Mouse (Mus musculus): ENCODE data around the gene Sh3pxd2a. TPM values are rescaled to one million over a fixed set of nuclear protein-coding genes. Genes with fewer than 3 reads are reported as not detected.

Sh3pxd2a gene
- polyA plus RNA-seq, 1 experiment from 2014 or later: 5.0 TPM

- peaks cover 26% of the 10 kb centered on the region for H3K4me1 ChIP-seq (ENCODE audit: insufficient read depth, low read length)
- no peak for ATAC-seq (ENCODE audit: low FRiP score, low TSS enrichment)
- H3K36me3 ChIP-seq (ENCODE audit: insufficient read depth, low read length): no peaks in the 10 kb centered on the region
- H3K27ac ChIP-seq (ENCODE audit: low read length): no peak overlapping the region
- H3K9me3 ChIP-seq (ENCODE audit: low read length): no peaks in the 10 kb centered on the region
- H3K27me3 ChIP-seq (ENCODE audit: insufficient read depth, low read length): no peaks in the 10 kb centered on the region
- 69% methylated on average over 8 of the region's 8 CpGs for WGBS
- no peak overlapping the region for H3K9ac ChIP-seq (replicated peaks; ENCODE audit: low read length)
- H3K4me2 ChIP-seq (replicated peaks; ENCODE audit: low read depth, low read length): no peak overlapping the region
- H3K4me3 ChIP-seq (ENCODE audit: low read length): no peak overlapping the region
These were observed 45.0 kb downstream of the Sh3pxd2a start for GRCm38 (mm10) chr19:47419208-47419607.

- Histone ChIP-seq H3K4me1 (ENCODE audit: insufficient read depth, low read length) (peaks cover 28% of the 10 kb centered on the region), H3K27ac (ENCODE audit: low read length) (no peak overlapping the region), H3K9ac (replicated peaks; ENCODE audit: low read length) (no peak overlapping the region), H3K4me2 (replicated peaks; ENCODE audit: low read depth, low read length) (no peak overlapping the region), H3K36me3 (ENCODE audit: insufficient read depth, low read length) (no peaks in the 10 kb centered on the region), H3K4me3 (ENCODE audit: low read length) (no peak overlapping the region), H3K27me3 (ENCODE audit: insufficient read depth, low read length) (no peaks in the 10 kb centered on the region), H3K9me3 (ENCODE audit: low read length) (no peaks in the 10 kb centered on the region)
- no peak for ATAC-seq (ENCODE audit: low FRiP score, low TSS enrichment)
- 85% methylated on average over 12 of the region's 12 CpGs for WGBS
These were observed 48.0 kb downstream of the Sh3pxd2a start for GRCm38 (mm10) chr19:47416161-47416560.

- Histone ChIP-seq H3K27ac (ENCODE audit: low read length) (peak overlapping the region; percentile 27; the same call in 1 of the 2 replicates), H3K9me3 (ENCODE audit: low read length) (no peaks in the 10 kb centered on the region), H3K27me3 (ENCODE audit: insufficient read depth, low read length) (no peaks in the 10 kb centered on the region), H3K9ac (replicated peaks; ENCODE audit: low read length) (no peak overlapping the region), H3K4me2 (replicated peaks; ENCODE audit: low read depth, low read length) (no peak overlapping the region), H3K36me3 (ENCODE audit: insufficient read depth, low read length) (no peaks in the 10 kb centered on the region), H3K4me3 (ENCODE audit: low read length) (no peak overlapping the region), H3K4me1 (ENCODE audit: insufficient read depth, low read length) (peaks cover 22% of the 10 kb centered on the region)
- 58% methylated on average over 13 of the region's 13 CpGs for WGBS
- ATAC-seq (ENCODE audit: low FRiP score, low TSS enrichment): no peak
These were observed 49.9 kb downstream of the Sh3pxd2a start for GRCm38 (mm10) chr19:47414142-47414905.

- no peaks in the 10 kb centered on the region for H3K9me3 ChIP-seq (ENCODE audit: low read length)
- ATAC-seq (ENCODE audit: low FRiP score, low TSS enrichment): no peak
- H3K36me3 ChIP-seq (ENCODE audit: insufficient read depth, low read length): no peaks in the 10 kb centered on the region
- no peak overlapping the region for H3K9ac ChIP-seq (replicated peaks; ENCODE audit: low read length)
- H3K27ac ChIP-seq (ENCODE audit: low read length): no peak overlapping the region
- no peak overlapping the region for H3K4me3 ChIP-seq (ENCODE audit: low read length)
- no peak overlapping the region for H3K4me2 ChIP-seq (replicated peaks; ENCODE audit: low read depth, low read length)
- H3K27me3 ChIP-seq (ENCODE audit: insufficient read depth, low read length): no peaks in the 10 kb centered on the region
- WGBS: 74% methylated on average over 6 of the region's 6 CpGs
- H3K4me1 ChIP-seq (ENCODE audit: insufficient read depth, low read length): peaks cover 30% of the 10 kb centered on the region
These were observed 50.7 kb downstream of the Sh3pxd2a start for GRCm38 (mm10) chr19:47413458-47414005.

GRCm38 (mm10) chr19:47412566-47413248 lies 51.5 kb downstream of the Sh3pxd2a start:
- ATAC-seq (ENCODE audit: low FRiP score, low TSS enrichment): no peak; the same call in 1 of the 2 replicates
- Histone ChIP-seq H3K36me3 (ENCODE audit: insufficient read depth, low read length) (no peaks in the 10 kb centered on the region), H3K9ac (replicated peaks; ENCODE audit: low read length) (no peak overlapping the region), H3K27me3 (ENCODE audit: insufficient read depth, low read length) (no peaks in the 10 kb centered on the region), H3K4me1 (ENCODE audit: insufficient read depth, low read length) (peaks cover 33% of the 10 kb centered on the region), H3K4me3 (ENCODE audit: low read length) (no peak overlapping the region), H3K27ac (ENCODE audit: low read length) (no peak overlapping the region), H3K9me3 (ENCODE audit: low read length) (0 out of 2 replicates have a peak, but pooled peaks cover 3% of the 10 kb centered on the region), H3K4me2 (replicated peaks; ENCODE audit: low read depth, low read length) (no peak overlapping the region)
- 74% methylated on average over 11 of the region's 11 CpGs for WGBS

- Histone ChIP-seq H3K27ac (ENCODE audit: low read length) (no peak overlapping the region), H3K36me3 (ENCODE audit: insufficient read depth, low read length) (no peaks in the 10 kb centered on the region), H3K4me1 (ENCODE audit: insufficient read depth, low read length) (peaks cover 35% of the 10 kb centered on the region), H3K4me3 (ENCODE audit: low read length) (no peak overlapping the region), H3K9ac (replicated peaks; ENCODE audit: low read length) (no peak overlapping the region), H3K9me3 (ENCODE audit: low read length) (0 out of 2 replicates have a peak, but pooled peaks cover 3% of the 10 kb centered on the region), H3K27me3 (ENCODE audit: insufficient read depth, low read length) (no peaks in the 10 kb centered on the region), H3K4me2 (replicated peaks; ENCODE audit: low read depth, low read length) (no peak overlapping the region)
- WGBS: 87% methylated on average over 6 of the region's 6 CpGs
- ATAC-seq (ENCODE audit: low FRiP score, low TSS enrichment): no peak
These were observed 53.9 kb downstream of the Sh3pxd2a start for GRCm38 (mm10) chr19:47410301-47410700.

- Histone ChIP-seq H3K27me3 (ENCODE audit: insufficient read depth, low read length) (no peaks in the 10 kb centered on the region), H3K4me2 (replicated peaks; ENCODE audit: low read depth, low read length) (no peak overlapping the region), H3K9ac (replicated peaks; ENCODE audit: low read length) (no peak overlapping the region), H3K36me3 (ENCODE audit: insufficient read depth, low read length) (no peaks in the 10 kb centered on the region), H3K27ac (ENCODE audit: low read length) (no peak overlapping the region), H3K4me3 (ENCODE audit: low read length) (no peak overlapping the region), H3K9me3 (ENCODE audit: low read length) (0 out of 2 replicates have a peak, but pooled peaks cover 3% of the 10 kb centered on the region), H3K4me1 (ENCODE audit: insufficient read depth, low read length) (peaks cover 24% of the 10 kb centered on the region)
- 0 out of 2 replicates have a peak, but pooled peaks have one; percentile 2 for ATAC-seq (ENCODE audit: low FRiP score, low TSS enrichment)
These were observed 55.1 kb downstream of the Sh3pxd2a start for GRCm38 (mm10) chr19:47409142-47409541.

- H3K9me3 ChIP-seq (ENCODE audit: low read length): 0 out of 2 replicates have a peak, but pooled peaks cover 3% of the 10 kb centered on the region
- WGBS: 53% methylated on average over 7 of the region's 7 CpGs
- H3K9ac ChIP-seq (replicated peaks; ENCODE audit: low read length): no peak overlapping the region
- no peak overlapping the region for H3K4me3 ChIP-seq (ENCODE audit: low read length)
- no peak overlapping the region for H3K4me2 ChIP-seq (replicated peaks; ENCODE audit: low read depth, low read length)
- ATAC-seq (ENCODE audit: low FRiP score, low TSS enrichment): 0 out of 2 replicates have a peak, but pooled peaks have one; percentile 49
- H3K27me3 ChIP-seq (ENCODE audit: insufficient read depth, low read length): no peaks in the 10 kb centered on the region
- peaks cover 23% of the 10 kb centered on the region for H3K4me1 ChIP-seq (ENCODE audit: insufficient read depth, low read length)
- H3K36me3 ChIP-seq (ENCODE audit: insufficient read depth, low read length): no peaks in the 10 kb centered on the region
- peak overlapping the region; percentile 20; the same call in 1 of the 2 replicates for H3K27ac ChIP-seq (ENCODE audit: low read length)
These were observed 55.5 kb downstream of the Sh3pxd2a start for GRCm38 (mm10) chr19:47408656-47409055.

GRCm38 (mm10) chr19:47407332-47407731 lies 56.9 kb downstream of the Sh3pxd2a start:
- no peaks in the 10 kb centered on the region for H3K36me3 ChIP-seq (ENCODE audit: insufficient read depth, low read length)
- H3K4me3 ChIP-seq (ENCODE audit: low read length): no peak overlapping the region
- H3K27me3 ChIP-seq (ENCODE audit: insufficient read depth, low read length): no peaks in the 10 kb centered on the region
- no peak overlapping the region for H3K9ac ChIP-seq (replicated peaks; ENCODE audit: low read length)
- 0 out of 2 replicates have a peak, but pooled peaks cover 3% of the 10 kb centered on the region for H3K9me3 ChIP-seq (ENCODE audit: low read length)
- H3K4me1 ChIP-seq (ENCODE audit: insufficient read depth, low read length): peaks cover 30% of the 10 kb centered on the region
- 93% methylated on average over 6 of the region's 6 CpGs for WGBS
- no peak overlapping the region for H3K4me2 ChIP-seq (replicated peaks; ENCODE audit: low read depth, low read length)
- H3K27ac ChIP-seq (ENCODE audit: low read length): no peak overlapping the region
- no peak for ATAC-seq (ENCODE audit: low FRiP score, low TSS enrichment)

All from kidney, embryonic 16.5 days (tissue).